Mouse (Mus musculus) bone marrow macrophage, adult 2 months (primary cell): ENCODE results near the gene Fcer1g. TPM values are rescaled to one million over a fixed set of nuclear protein-coding genes. Genes with fewer than 3 reads are reported as not detected.

ENCODE experiments used
- H3K27ac ChIP-seq: 2 replicates; pipeline ENCODE4 v1.5.1; 2012; ENCODE audit warnings: low read depth, low read length; ENCODE audit not compliant: insufficient read depth
- H3K4me1 ChIP-seq: 2 replicates; pipeline ENCODE4 v1.6.1; 2012; ENCODE audit warnings: low read length; ENCODE audit not compliant: control insufficient read depth, insufficient read depth
- H3K4me3 ChIP-seq: 2 replicates; pipeline ENCODE4 v1.5.1; 2012; ENCODE audit warnings: mild to moderate bottlenecking, low read length, moderate library complexity; ENCODE audit not compliant: insufficient read depth
- CTCF ChIP-seq: IDR thresholded peaks from 2 replicates; pipeline ENCODE4 v1.5.1; 2012; ENCODE audit warnings: low read depth, mild to moderate bottlenecking, low read length, moderate library complexity
- POLR2A ChIP-seq: IDR thresholded peaks from 2 replicates; pipeline ENCODE4 v1.6.1; 2012; ENCODE audit warnings: mild to moderate bottlenecking, low read depth, low read length, borderline replicate concordance
- polyA plus RNA-seq: library from polyadenylated mRNA; stranded (reverse); fragments of >200 nt; gene quantifications from 2 replicates; pipeline ENCODE4 v1.2.4, GENCODE M21; 2012; ENCODE audit not compliant: missing spikeins, insufficient read depth, insufficient read length

Fcer1g gene
- polyA plus RNA-seq, 1 experiment = 3,398 TPM

DNA sequence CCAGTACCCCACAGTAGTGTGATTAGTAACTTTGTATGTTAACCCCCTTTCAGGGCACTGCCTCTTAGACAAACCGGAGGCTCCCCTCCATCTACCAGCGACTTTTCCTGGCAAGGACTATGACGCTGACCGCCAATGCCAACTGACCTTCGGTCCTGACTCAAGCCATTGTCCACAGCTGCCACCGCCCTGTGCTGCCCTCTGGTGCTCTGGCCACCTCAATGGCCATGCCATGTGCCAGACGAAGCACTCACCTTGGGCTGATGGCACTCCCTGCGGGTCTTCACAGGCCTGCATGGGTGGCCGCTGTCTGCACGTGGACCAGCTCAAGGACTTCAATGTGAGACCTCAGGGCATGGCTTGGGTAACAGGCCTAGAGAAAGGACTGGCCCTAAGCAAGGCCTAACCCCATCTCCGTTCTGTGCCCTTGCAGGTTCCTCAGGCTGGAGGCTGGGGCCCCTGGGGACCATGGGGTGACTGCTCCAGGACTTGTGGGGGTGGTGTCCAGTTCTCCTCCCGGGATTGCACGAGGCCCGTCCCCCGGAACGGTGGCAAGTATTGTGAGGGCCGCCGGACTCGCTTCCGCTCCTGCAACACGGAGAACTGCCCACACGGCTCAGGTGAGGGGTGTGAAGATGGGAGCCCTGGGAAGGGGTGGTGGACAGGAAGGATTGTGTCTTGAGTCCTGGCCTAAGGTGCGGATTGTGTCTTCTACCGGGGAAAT lies 22.1 kb upstream of the Fcer1g start:
- no peak overlapping the region for H3K4me3 ChIP-seq
- TF ChIP-seq POLR2A = no peak
- no peak for TF ChIP-seq CTCF
- peaks cover 15% of the 10 kb centered on the region for H3K4me1 ChIP-seq
- H3K27ac ChIP-seq = no peak overlapping the region

GRCm38 (mm10) chr1:171252415-171252814 lies 18.2 kb upstream of the Fcer1g start:
- Histone ChIP-seq H3K4me3 (no peak overlapping the region), H3K4me1 (peaks cover 30% of the 10 kb centered on the region)

DNA sequence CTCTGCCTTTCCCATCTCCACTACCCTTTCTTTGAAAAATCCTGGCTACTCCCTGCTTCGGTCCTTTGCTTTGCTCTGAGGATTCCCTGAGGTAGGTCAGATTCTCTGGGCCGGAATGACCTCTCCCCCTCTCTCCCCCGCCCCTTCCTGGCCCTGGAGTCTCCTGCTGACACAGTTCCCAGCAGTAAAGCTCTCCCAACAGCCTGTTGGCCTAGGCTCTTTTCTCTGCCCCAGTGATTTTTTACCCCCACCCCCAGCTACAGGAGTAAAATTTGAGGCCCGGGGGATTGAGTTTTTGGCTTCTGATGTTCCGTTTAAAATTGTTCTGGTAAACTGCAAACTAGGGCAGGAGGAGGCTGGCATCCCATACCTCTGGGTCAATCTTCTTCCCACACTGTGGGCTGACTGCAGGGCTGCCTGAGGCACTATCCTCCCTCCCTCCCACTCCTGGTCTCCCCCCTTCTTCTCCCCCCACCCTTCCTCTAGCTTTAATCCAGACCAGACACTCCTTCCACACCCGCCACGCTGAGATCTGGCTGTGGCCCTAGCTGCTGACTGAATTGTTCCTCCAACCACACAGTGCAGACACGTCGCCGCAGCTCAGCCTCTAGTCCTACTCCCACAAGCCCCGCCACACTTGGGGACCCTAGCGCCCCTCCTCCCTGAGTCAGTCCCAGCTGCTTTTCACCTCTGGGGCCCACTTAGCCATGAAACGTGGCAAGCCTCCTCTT lies 17.6 kb upstream of the Fcer1g start:
- Histone ChIP-seq H3K27ac (no peak overlapping the region), H3K4me1 (peaks cover 30% of the 10 kb centered on the region), H3K4me3 (no peak overlapping the region)
- TF ChIP-seq POLR2A (no peak), CTCF (no peak)

More at GRCm38 (mm10) chr1:171252415-171252814, 18.2 kb upstream of the Fcer1g start:
- no peak overlapping the region for H3K27ac ChIP-seq
- TF ChIP-seq CTCF = no peak
- no peak for TF ChIP-seq POLR2A

- Histone ChIP-seq H3K4me3 (no peak within 1 kb of the TSS), H3K4me1 (peaks cover 34% of the 10 kb centered on the region), H3K27ac (no peak within 1 kb of the TSS)
- TF ChIP-seq POLR2A (no peak), CTCF (no peak)
Measured at GRCm38 (mm10) chr1:171250680-171251593, 16.8 kb upstream of the Fcer1g start, which contains the start of gene Ndufs2. Gene Ndufs2, minus strand, starts transcription at chr1:171251388.

GRCm38 (mm10) chr1:171249913-171250600 lies 15.9 kb upstream of the Fcer1g start, which contains the start of gene Adamts4:
Gene Adamts4, plus strand, starts transcription at chr1:171250421.
- no peak for TF ChIP-seq CTCF
- no peak for TF ChIP-seq POLR2A
- Histone ChIP-seq H3K27ac (no peak within 1 kb of the TSS), H3K4me1 (peaks cover 34% of the 10 kb centered on the region), H3K4me3 (no peak within 1 kb of the TSS)

GRCm38 (mm10) chr1:171248386-171249226 lies 14.4 kb upstream of the Fcer1g start:
- peaks cover 34% of the 10 kb centered on the region for H3K4me1 ChIP-seq
- no peak overlapping the region for H3K4me3 ChIP-seq
- no peak overlapping the region for H3K27ac ChIP-seq
- TF ChIP-seq POLR2A = no peak
- no peak for TF ChIP-seq CTCF

GRCm38 (mm10) chr1:171247916-171248315 lies 13.8 kb upstream of the Fcer1g start:
- TF ChIP-seq CTCF (no peak), POLR2A (no peak)
- H3K4me1 ChIP-seq = peaks cover 34% of the 10 kb centered on the region
- H3K4me3 ChIP-seq = peak overlapping the region; percentile 57
- H3K27ac ChIP-seq = peak overlapping the region; percentile 84

DNA sequence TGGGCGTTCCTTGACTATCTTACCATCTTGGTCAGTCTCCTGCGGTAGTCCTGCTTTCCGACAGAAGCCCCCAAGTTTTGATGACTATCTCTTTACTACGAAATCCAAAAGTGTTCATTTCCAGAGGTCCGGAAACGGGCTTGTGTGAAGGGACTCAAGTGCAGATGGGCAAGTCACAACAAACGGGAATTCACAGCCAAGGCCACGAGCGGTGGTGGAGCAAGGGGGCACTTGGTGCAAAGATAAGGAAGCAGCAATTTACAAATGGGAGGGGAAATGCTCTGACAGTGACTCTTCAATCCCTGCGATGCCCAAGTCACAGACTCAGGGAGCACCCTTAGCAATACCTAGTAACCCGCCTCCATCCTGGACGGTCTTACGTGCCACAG lies 13.3 kb upstream of the Fcer1g start:
- Histone ChIP-seq H3K27ac (peak overlapping the region; percentile 84), H3K4me1 (peaks cover 34% of the 10 kb centered on the region)
- TF ChIP-seq POLR2A = 0 out of 2 replicates have a peak, but pooled peaks have one; percentile 8
- no peak for TF ChIP-seq CTCF

More for the DNA sequence above, 13.3 kb upstream of the Fcer1g start:
- H3K4me3 ChIP-seq = peak overlapping the region; percentile 57
